Mouse (Mus musculus) embryonic stem cell, embryonic (primary cell): ENCODE data around the gene 6030468B19Rik.

Experiments used
- CTCF ChIA-PET, 4 experiments: fragments of 300-600 bp in 2 of 4; fragments of 350-600 bp in 2 of 4; sonication (Branson Sonifier 250); formaldehyde crosslinking; loops; one replicate each; lab custom pipeline; 2022; ENCODE audit warnings: inconsistent platforms in 2 of 4; lab: Charles Lee
- POLR2A ChIA-PET, 4 experiments: fragments of 300-600 bp in 2 of 4; fragments of 350-600 bp in 2 of 4; sonication (Branson Sonifier 250); formaldehyde crosslinking; loops; one replicate each; lab custom pipeline; 2022; ENCODE audit warnings: antibody characterized with exemption in 4 of 4, inconsistent platforms in 1 of 4; lab: Charles Lee

6030468B19Rik gene

DNA sequence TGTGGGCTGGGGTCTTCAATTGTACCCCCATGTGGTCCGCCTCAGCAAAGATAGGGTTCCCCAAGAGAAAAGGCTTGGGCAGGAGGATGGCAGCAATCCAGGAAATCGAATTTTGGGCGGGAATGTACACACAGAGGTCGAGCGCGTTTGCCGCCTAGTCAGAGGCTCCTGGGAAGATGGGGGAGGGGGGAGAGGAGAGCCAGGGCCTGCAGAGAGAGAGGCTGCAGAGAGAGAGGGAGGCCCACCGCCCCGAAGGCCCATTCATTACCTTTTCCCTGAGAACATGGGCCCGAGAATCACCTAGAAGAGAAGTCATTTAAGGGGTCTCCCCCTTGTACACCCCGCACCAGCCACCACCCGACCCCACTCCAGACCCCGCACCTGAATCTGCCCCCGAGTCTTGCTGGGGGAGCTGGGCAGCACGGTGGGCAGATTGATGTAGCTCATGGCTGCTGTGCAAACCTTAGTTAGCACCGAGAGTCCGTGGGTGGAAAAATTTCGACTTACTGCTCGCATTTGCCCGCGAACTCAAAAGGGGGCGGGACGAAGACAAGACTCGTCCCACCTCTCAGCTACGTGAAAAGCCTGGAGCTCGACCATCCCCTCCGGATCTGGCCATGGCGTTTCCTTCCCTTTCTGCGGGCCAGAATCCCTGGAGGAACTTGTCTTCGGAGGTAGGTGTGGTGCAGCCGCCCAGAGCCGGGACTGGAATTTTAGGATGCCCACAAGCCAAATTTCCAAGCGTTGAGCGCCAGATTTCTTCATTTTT lies 28.1 kb downstream of the 6030468B19Rik start, which contains the start of the genes Afmid and Tk1:
Gene Afmid, plus strand, starts transcription at position 592 of the 769 bp plus-strand sequence.
Gene Tk1, minus strand, starts transcription at position 760 of the 769 bp plus-strand sequence.
- ChIA-PET POLR2A (interaction anchor here (0.6 to 3.1 kb wide), 51 partner anchors 9 to 545 kb away, joined by 3 to 18 read pairs (median 4); partner anchors contain the start of genes Gm20708 (in 3 of the 4), Syngr2 (in 3 of the 4), 6030468B19Rik (in 2 of the 4) and Birc5 (in 2 of the 4)), CTCF (interaction anchor here (0.5 to 4.2 kb wide), 47 partner anchors 9 to 1254 kb away, joined by 3 to 31 read pairs (median 4); partner anchors contain the start of genes Tmc6 (in 2 of the 4), Tmc8 (in 2 of the 4), Gm20708 (in 1 of the 4) and Syngr2 (in 1 of the 4))

- POLR2A ChIA-PET: interaction anchor here (0.7 to 3.1 kb wide), 43 partner anchors 9 to 546 kb away, joined by 3 to 18 read pairs (median 4); partner anchors contain the start of genes Gm20708 (in 3 of the 4), Syngr2 (in 3 of the 4), Birc5 (in 2 of the 4) and Tnrc6c (in 2 of the 4)
- CTCF ChIA-PET: interaction anchor here (0.5 to 4.2 kb wide), 25 partner anchors 10 to 1254 kb away, joined by 3 to 31 read pairs (median 3); partner anchors contain the start of genes Gm20708 (in 1 of the 4) and Syngr2 (in 1 of the 4)
These were observed 28.7 kb downstream of the 6030468B19Rik start for GRCm38 (mm10) chr11:117826164-117826563.

DNA sequence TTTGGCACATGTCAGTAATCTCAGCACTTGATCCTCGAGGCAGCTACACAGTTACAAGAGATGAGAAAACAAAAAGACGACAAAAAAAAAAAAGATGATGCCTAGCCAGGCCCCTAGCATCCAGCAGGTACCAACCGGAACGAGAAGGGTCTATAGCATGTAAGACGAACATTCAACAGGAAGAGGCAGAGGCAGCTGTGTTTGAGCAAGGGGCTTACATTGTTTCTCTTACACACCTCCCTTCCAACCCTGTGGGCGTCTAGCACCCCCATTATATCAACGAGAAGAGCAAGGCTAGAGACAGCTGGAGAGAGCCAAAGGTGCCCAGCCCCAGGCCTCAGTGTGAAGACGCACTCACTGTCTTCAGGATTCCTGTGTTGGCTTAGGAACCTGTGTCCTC lies 29.5 kb downstream of the 6030468B19Rik start:
- POLR2A ChIA-PET: interaction anchor here in 3 of 4 experiments (0.6 to 2.9 kb wide), 19 partner anchors 8 to 137 kb away, joined by 3 to 18 read pairs (median 4); partner anchors contain the start of genes Birc5 (in 2 of the 3) and 6030468B19Rik (in 1 of the 3)
- CTCF ChIA-PET: interaction anchor here in 2 of 4 experiments (0.7 to 1.3 kb wide), 2 partner anchors 52 to 379 kb away, joined by 3 read pairs; no protein-coding TSS in a partner anchor

GRCm38 (mm10) chr11:117827386-117827785 lies 29.9 kb downstream of the 6030468B19Rik start:
- ChIA-PET POLR2A (interaction anchor here in 3 of 4 experiments (0.5 to 2.3 kb wide), 15 partner anchors 9 to 918 kb away, joined by 3 to 7 read pairs (median 4); partner anchors contain the start of genes Birc5 (in 1 of the 3), Gm20708 (in 1 of the 3) and Syngr2 (in 1 of the 3)), CTCF (interaction anchor here in 2 of 4 experiments (0.5 to 2.0 kb wide), 5 partner anchors 36 to 351 kb away, joined by 3 to 10 read pairs (median 3); no protein-coding TSS in a partner anchor)

DNA sequence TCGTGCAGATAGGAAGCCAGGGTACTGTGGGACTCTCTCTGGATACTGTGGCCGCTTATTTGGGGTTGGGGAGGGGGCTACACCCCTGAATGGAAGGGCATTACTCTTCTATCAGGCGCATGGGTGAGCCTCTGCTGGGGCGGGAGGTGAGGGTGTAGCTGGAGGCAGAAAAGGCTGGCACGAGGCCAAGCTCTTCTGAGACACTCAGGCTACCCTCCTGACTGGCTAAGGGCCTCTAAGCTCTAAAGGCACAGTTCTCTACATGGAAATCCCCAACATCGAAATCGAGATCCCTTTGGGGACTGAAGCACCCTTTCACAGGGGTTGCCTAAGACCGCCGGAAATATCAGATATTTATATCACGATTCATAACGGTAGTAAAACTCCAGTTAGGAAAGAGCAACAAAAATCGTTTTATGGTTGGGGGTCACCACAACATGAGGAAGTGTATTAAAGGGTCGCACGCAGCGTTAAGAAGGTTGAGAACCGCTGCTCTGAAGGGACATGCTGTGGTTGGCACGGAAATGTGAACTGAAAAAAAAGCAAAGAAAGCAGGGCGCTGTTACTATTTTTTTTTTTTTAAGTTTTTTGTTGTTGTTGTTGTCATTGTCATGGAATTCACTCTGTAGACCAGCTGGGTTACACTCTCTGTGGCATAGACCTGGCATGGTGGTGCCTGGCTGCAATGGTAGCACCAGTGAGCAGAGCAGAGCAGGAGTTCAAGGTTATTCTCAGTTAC lies 30.9 kb downstream of the 6030468B19Rik start:
- ChIA-PET CTCF (interaction anchor here in 3 of 4 experiments (0.5 to 2.0 kb wide), 4 partner anchors 32 to 51 kb away, joined by 3 to 10 read pairs (median 4); no protein-coding TSS in a partner anchor), POLR2A (interaction anchor here in 3 of 4 experiments (0.5 to 2.3 kb wide), 11 partner anchors 10 to 141 kb away, joined by 3 to 8 read pairs (median 4); partner anchors contain the start of genes Birc5 (in 1 of the 3), Gm20708 (in 1 of the 3) and Syngr2 (in 1 of the 3))

GRCm38 (mm10) chr11:117828888-117829604 lies 31.6 kb downstream of the 6030468B19Rik start:
- CTCF ChIA-PET: interaction anchor here in 1 of 4 experiments (2.0 kb wide), 1 partner anchor 38 kb away, joined by 10 read pairs; no protein-coding TSS in a partner anchor
- POLR2A ChIA-PET: interaction anchor here in 3 of 4 experiments (0.5 to 2.3 kb wide), 8 partner anchors 10 to 419 kb away, joined by 3 to 7 read pairs (median 3); partner anchors contain the start of genes Gm20708 (in 2 of the 3) and Syngr2 (in 2 of the 3)

DNA sequence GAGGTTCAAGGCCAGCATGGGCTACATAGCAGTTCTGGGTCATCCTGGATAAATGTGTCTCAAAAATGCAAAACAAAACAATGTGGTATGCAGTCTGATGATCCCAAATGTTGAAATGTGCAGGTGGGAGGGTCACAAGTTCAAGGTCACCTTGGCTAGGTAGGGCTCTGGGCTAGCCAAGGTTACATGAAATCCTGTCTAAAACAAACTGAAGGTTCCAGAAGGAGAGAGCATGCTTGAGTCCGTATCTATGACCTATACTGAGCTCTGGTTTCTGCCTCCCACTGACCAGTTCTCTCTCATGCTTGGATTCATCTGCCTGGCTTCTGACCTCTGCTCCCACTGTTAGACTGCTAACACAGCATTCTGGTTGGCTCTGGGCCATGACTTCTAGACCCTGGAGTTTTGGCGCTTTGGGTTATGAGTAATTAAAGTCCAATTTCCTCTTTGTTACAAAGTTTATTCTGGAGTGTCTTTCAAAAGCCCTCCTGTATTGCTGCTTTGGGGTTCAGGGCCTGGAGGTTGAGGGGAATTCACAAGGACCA lies 32.3 kb downstream of the 6030468B19Rik start:
- POLR2A ChIA-PET: interaction anchor here in 2 of 4 experiments (0.7 to 1.4 kb wide), 4 partner anchors 11 to 28 kb away, joined by 3 read pairs; partner anchors contain the start of genes Gm20708 (in 1 of the 2) and Syngr2 (in 1 of the 2)
- CTCF ChIA-PET: no interaction called here

GRCm38 (mm10) chr11:117830401-117830800 lies 32.9 kb downstream of the 6030468B19Rik start:
- ChIA-PET POLR2A (interaction anchor here in 2 of 4 experiments (0.7 to 1.4 kb wide), 3 partner anchors 14 to 27 kb away, joined by 3 read pairs; partner anchors contain the start of genes Gm20708 (in 1 of the 2) and Syngr2 (in 1 of the 2)), CTCF (no interaction called here)

GRCm38 (mm10) chr11:117832086-117832969 lies 34.9 kb downstream of the 6030468B19Rik start:
- POLR2A ChIA-PET: interaction anchor here (0.5 to 6.0 kb wide), 56 partner anchors 9 to 1187 kb away, joined by 3 to 37 read pairs (median 3); partner anchors contain the start of genes Birc5 (in 4 of the 4), Tmc6 (in 3 of the 4), Tmc8 (in 3 of the 4) and Tnrc6c (in 3 of the 4)
- CTCF ChIA-PET: interaction anchor here (0.5 to 2.4 kb wide), 64 partner anchors 9 to 718 kb away, joined by 3 to 21 read pairs (median 3); partner anchors contain the start of genes Birc5 (in 3 of the 4), Tnrc6c (in 2 of the 4), 6030468B19Rik (in 1 of the 4) and Gm20708 (in 1 of the 4)

DNA sequence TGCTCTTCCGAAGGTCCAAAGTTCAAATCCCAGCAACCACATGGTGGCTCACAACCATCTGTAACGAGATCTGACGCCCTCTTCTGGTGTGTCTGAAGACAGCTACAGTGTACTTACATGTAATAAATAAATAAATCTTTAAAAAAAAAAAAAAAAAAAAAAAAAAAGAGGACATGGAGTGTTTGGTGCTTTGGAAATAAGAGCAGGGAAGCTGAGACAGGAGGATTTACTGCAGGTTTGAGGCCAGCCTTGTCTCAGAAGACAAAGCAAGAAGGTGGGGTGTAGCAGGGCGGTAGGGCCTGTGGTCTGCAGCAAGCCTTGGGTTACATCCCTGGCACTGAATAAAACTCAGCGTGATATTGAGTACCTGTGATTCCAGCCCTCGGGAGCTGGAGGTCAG lies 36.0 kb downstream of the 6030468B19Rik start:
- CTCF ChIA-PET: interaction anchor here in 2 of 4 experiments (0.6 to 2.4 kb wide), 9 partner anchors 15 to 300 kb away, joined by 4 to 21 read pairs (median 6); partner anchors contain the start of gene Birc5 (in 1 of the 2)
- POLR2A ChIA-PET: interaction anchor here in 2 of 4 experiments (1.6 to 6.0 kb wide), 4 partner anchors 15 to 23 kb away, joined by 4 to 37 read pairs (median 16); partner anchors contain the start of gene Birc5 (in 2 of the 2)

DNA sequence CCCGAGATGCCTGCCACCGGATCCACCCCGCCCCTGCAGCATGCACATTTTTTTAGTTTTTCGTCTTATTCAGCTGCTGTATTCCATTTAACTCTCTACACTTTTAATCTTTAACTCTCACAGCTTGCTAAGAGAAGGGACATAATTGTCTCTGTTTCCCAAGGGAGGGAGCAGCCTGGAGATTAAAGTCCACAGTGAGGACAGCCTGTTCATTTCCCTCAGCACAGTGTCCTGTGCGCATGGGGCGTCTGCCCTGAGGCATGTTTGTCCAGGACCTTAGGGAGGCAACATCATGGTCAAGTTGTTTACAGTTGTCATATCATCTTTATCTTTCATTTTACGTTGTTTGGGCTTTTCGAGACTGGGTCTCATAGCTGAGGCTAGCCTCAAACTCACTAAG lies 36.6 kb downstream of the 6030468B19Rik start:
- ChIA-PET CTCF (interaction anchor here (0.5 to 1.9 kb wide), 12 partner anchors 12 to 768 kb away, joined by 3 to 7 read pairs (median 4); partner anchors contain the start of genes Birc5 (in 1 of the 4), Gm20708 (in 1 of the 4) and Syngr2 (in 1 of the 4)), POLR2A (interaction anchor here in 2 of 4 experiments (0.6 to 6.0 kb wide), 11 partner anchors 8 to 514 kb away, joined by 3 to 37 read pairs (median 6); partner anchors contain the start of genes Afmid (in 2 of the 2), Birc5 (in 2 of the 2), Tk1 (in 2 of the 2) and Tmc6 (in 1 of the 2))

- CTCF ChIA-PET: interaction anchor here in 1 of 4 experiments (1.0 to 1.9 kb wide), 2 partner anchors 12 to 446 kb away, joined by 3 to 5 read pairs; no protein-coding TSS in a partner anchor
- POLR2A ChIA-PET: interaction anchor here in 2 of 4 experiments (0.9 to 6.0 kb wide), 11 partner anchors 10 to 199 kb away, joined by 3 to 37 read pairs (median 5); partner anchors contain the start of genes Afmid (in 2 of the 2), Birc5 (in 2 of the 2) and Tk1 (in 2 of the 2)
These were observed 38.8 kb downstream of the 6030468B19Rik start for GRCm38 (mm10) chr11:117836306-117836705.

GRCm38 (mm10) chr11:117838572-117838971 lies 41.1 kb downstream of the 6030468B19Rik start:
- ChIA-PET CTCF (interaction anchor here in 1 of 4 experiments (1.7 kb wide), 1 partner anchor 48 kb away, joined by 5 read pairs; no protein-coding TSS in a partner anchor), POLR2A (interaction anchor here in 2 of 4 experiments (0.7 to 4.5 kb wide), 7 partner anchors 10 to 131 kb away, joined by 3 to 19 read pairs (median 3); partner anchors contain the start of genes Afmid (in 1 of the 2), Birc5 (in 1 of the 2) and Socs3 (in 1 of the 2))

DNA sequence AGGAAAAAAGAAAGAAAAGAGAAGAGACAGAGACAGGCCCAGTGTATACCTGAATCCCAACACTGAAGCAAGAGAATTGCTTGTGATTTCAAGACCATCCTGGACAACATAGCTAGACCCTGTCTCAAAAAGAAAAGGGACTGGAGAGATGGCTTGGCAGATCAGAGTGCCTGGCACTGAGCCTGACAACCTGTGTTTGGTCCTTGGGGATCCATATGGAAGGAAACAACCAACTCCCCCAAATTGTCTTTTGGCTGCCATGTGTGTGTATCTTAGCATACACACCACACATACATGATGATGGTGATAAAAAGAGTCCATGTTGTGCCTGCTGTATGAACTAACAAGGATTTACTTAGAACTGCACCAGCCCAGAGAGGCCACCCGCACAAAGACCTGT lies 41.6 kb downstream of the 6030468B19Rik start:
- ChIA-PET POLR2A (interaction anchor here in 2 of 4 experiments (0.7 to 4.5 kb wide), 7 partner anchors 10 to 131 kb away, joined by 3 to 19 read pairs (median 3); partner anchors contain the start of genes Afmid (in 1 of the 2), Birc5 (in 1 of the 2) and Socs3 (in 1 of the 2)), CTCF (interaction anchor here in 1 of 4 experiments (1.7 kb wide), 1 partner anchor 48 kb away, joined by 5 read pairs; no protein-coding TSS in a partner anchor)
